ENCODE assay signal across 15 mouse cellular contexts in genomic region chr7:114499293-114499692, GRCm38 (mm10).
DNase-seq lines count a peak whose midpoint lies in the region; ATAC-seq and TF ChIP-seq lines count a peak whose summit lies in the region.
"Had no signal": no experiment of that assay in that cellular context is flagged by ENCODE, and none has a peak within 500 bp of the region (broad histone marks: within the 10 kb centered on the region; RNA-seq: fewer than 3 reads in every experiment).

No protein-coding gene starts in this region.

- TF ChIP-seq CTCF in kidney, postnatal 0 days (IDR thresholded peaks at IDR 0.05; ENCODE audit: low read depth), result peak; percentile 67

- H3K27me3 ChIP-seq in kidney, postnatal 0 days (ENCODE audit: insufficient read depth, low read length), result no peaks in the 10 kb centered on the region
- H3K27me3 ChIP-seq in kidney, embryonic 14.5 days (ENCODE audit: control insufficient read depth, insufficient read depth, low read length), result no peaks in the 10 kb centered on the region
- H3K27me3 ChIP-seq: hindbrain, embryonic 13.5 days; kidney, embryonic 15.5 days; liver, embryonic 12.5 days; megakaryocyte, embryonic 14.5 days had no signal

- no peak for ATAC-seq in kidney, postnatal 0 days (replicated peaks; ENCODE audit: low FRiP score, low read depth)
- no peak for ATAC-seq in kidney, embryonic 14.5 days (ENCODE audit: low FRiP score, low TSS enrichment)
- ATAC-seq in inflammation-experienced regulatory T-cells, adult 6 months, result peak; percentile 46
- ATAC-seq: liver, embryonic 12.5 days had no signal

- no peaks in the 10 kb centered on the region for H3K4me1 ChIP-seq in kidney, postnatal 0 days (replicated peaks; ENCODE audit: insufficient read depth, low read length)
- H3K4me1 ChIP-seq in kidney, embryonic 14.5 days (ENCODE audit: control insufficient read depth, insufficient read depth, low read length), result no peaks in the 10 kb centered on the region
- H3K4me1 ChIP-seq: heart, embryonic 10.5 days; hindbrain, embryonic 13.5 days; kidney, embryonic 15.5 days; liver, embryonic 12.5 days had no signal

- H3K4me3 ChIP-seq in kidney, postnatal 0 days (replicated peaks; ENCODE audit: low read depth, low read length), result no peak overlapping the region
- H3K4me3 ChIP-seq in kidney, embryonic 14.5 days (ENCODE audit: low read length), result no peak overlapping the region
- H3K4me3 ChIP-seq: erythroblast, embryonic 14.5 days; heart, embryonic 10.5 days; hindbrain, embryonic 13.5 days; kidney, embryonic 15.5 days; liver, embryonic 12.5 days; megakaryocyte, embryonic 14.5 days had no signal

- no peak overlapping the region for H3K27ac ChIP-seq in kidney, postnatal 0 days
- H3K27ac ChIP-seq in kidney, embryonic 14.5 days (ENCODE audit: low read depth, low read length), result no peak overlapping the region
- H3K27ac ChIP-seq: heart, embryonic 10.5 days; hindbrain, embryonic 13.5 days; kidney, embryonic 15.5 days; liver, embryonic 12.5 days had no signal

- DNase-seq in kidney, postnatal 0 days (ENCODE audit: low spot score), result peak; percentile 33
- peak; percentile 52 for DNase-seq in 3T3-L1 (ENCODE audit: low read depth, low spot score)
- peak; percentile 40 for DNase-seq in CD4-positive, CD25-positive, alpha-beta regulatory T cell, adult 2 months (ENCODE audit: low read depth, low spot score)
- no peak for DNase-seq in cerebellum, adult 9-11 months
- no peak for DNase-seq in heart, postnatal 36 days
- DNase-seq: layer of hippocampus, postnatal 36 days; thymus, postnatal 36 days had no signal

- no peak overlapping the region for H3K9ac ChIP-seq in kidney, postnatal 0 days (ENCODE audit: low read depth, low read length)
- no peak overlapping the region for H3K9ac ChIP-seq in kidney, embryonic 14.5 days (ENCODE audit: low read depth, low read length)
- H3K9ac ChIP-seq: hindbrain, embryonic 13.5 days; kidney, embryonic 15.5 days; liver, embryonic 12.5 days had no signal

- intact Hi-C loops in heart, postnatal 36 days (cut with DNase I), result loop anchor here (2.0 to 10.0 kb wide), 3 partner anchors 216 to 318 kb away; partner anchors contain the start of genes Calcb and Psma1

- H3K4me2 ChIP-seq in kidney, postnatal 0 days (ENCODE audit: low read length), result no peak overlapping the region
- H3K4me2 ChIP-seq in kidney, embryonic 14.5 days (replicated peaks; ENCODE audit: low read depth, low read length), result no peak overlapping the region
- H3K4me2 ChIP-seq: hindbrain, embryonic 13.5 days; kidney, embryonic 15.5 days; liver, embryonic 12.5 days had no signal

- no peaks in the 10 kb centered on the region for H3K9me3 ChIP-seq in kidney, postnatal 0 days (replicated peaks; ENCODE audit: low read length)
- no peaks in the 10 kb centered on the region for H3K9me3 ChIP-seq in kidney, embryonic 14.5 days (ENCODE audit: control insufficient read depth, low read length)
- H3K9me3 ChIP-seq: heart, embryonic 10.5 days; hindbrain, embryonic 13.5 days; kidney, embryonic 15.5 days; liver, embryonic 12.5 days; megakaryocyte, embryonic 14.5 days had no signal

- no peaks in the 10 kb centered on the region for H3K36me3 ChIP-seq in kidney, postnatal 0 days (ENCODE audit: insufficient read depth, low read length)
- no peaks in the 10 kb centered on the region for H3K36me3 ChIP-seq in kidney, embryonic 14.5 days (ENCODE audit: control insufficient read depth, insufficient read depth, low read length)
- H3K36me3 ChIP-seq: heart, embryonic 10.5 days; hindbrain, embryonic 13.5 days; kidney, embryonic 15.5 days; liver, embryonic 12.5 days had no signal

- whole genome bisulfite sequencing in kidney, postnatal 0 days, result 85% methylated on average over 1 of the region's 1 CpGs
- 87% methylated on average over 1 of the region's 1 CpGs for WGBS in kidney, embryonic 14.5 days

Comparison
In these comparisons a context has a peak if more than half of its experiments do, and no peak if none do; other contexts are left out.
1. DNase-seq: peak in kidney, postnatal 0 days (single experiment), 3T3-L1 (single experiment) and CD4-positive, CD25-positive, alpha-beta regulatory T cell, adult 2 months (single experiment); none in cerebellum, adult 9-11 months (single experiment) and heart, postnatal 36 days (0 of 2).